Mouse (Mus musculus) layer of hippocampus, postnatal 25 days (tissue): ENCODE measurements around the gene B3glct. TPM values are rescaled to one million over a fixed set of nuclear protein-coding genes. Genes with fewer than 3 reads are reported as not detected.

Source experiments
- DNase-seq, 2 experiments: peaks; one replicate each; pipeline ENCODE4 v3.0.0; 2022; ENCODE audit warnings: mixed read lengths in 2 of 2, low spot score in 1 of 2; ENCODE audit errors: extremely low spot score in 1 of 2
- total RNA-seq, 2 experiments: library from RNA; stranded (reverse); gene quantifications; 2 replicates each; pipeline ENCODE4 v1.2.3; 2021

Gene B3glct
- total RNA-seq, result 10 to 100 TPM; 12.3 to 14.5 TPM

DNA sequence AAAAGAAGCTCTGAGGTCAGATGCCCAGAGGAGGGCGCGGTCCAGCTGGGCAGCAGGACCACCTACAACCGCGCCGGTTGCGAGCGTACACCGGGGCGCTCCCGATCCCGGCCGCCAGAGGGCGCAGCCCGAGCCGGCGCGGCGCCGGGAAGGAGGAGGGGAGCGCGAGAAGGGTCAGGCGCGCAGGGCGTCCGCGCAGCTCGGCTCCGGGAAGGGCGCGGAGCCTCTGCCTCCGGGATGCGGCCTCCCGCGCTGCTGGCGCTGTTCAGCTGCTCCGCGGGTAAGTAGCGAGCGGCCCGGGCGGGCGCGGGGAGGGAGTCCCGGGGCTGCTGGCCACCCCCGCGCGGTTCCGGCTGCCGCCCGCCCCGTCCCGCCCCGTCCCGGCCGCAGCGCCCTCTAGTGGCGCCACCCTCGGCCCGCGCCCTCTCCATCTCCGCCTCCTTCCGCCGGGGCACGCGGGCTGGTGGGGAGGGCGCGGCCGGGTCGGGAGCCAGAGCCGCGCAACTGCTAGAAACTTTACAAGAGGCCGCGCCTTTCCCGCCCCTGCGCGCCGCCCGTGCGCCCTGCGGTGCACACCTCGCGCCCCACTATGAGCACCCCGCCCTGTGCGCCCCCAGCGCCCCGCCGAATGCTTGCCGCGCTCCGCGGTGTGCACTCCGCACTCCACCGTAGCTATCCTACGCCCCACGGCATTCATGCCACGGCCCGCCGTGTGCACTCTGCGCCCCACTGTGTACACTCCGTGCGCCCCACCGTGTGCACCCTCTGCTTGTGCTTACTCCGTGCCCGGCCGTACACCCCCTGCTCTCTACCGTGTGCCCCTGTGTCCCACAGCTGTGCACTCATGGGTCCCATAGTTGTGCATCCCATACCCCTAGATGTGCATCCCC is at the start of gene B3glct:
Gene B3glct, plus strand, starts transcription at position 131 of the 890 bp plus-strand sequence.
- DNase-seq, result peak; percentile 84 to 88

DNA sequence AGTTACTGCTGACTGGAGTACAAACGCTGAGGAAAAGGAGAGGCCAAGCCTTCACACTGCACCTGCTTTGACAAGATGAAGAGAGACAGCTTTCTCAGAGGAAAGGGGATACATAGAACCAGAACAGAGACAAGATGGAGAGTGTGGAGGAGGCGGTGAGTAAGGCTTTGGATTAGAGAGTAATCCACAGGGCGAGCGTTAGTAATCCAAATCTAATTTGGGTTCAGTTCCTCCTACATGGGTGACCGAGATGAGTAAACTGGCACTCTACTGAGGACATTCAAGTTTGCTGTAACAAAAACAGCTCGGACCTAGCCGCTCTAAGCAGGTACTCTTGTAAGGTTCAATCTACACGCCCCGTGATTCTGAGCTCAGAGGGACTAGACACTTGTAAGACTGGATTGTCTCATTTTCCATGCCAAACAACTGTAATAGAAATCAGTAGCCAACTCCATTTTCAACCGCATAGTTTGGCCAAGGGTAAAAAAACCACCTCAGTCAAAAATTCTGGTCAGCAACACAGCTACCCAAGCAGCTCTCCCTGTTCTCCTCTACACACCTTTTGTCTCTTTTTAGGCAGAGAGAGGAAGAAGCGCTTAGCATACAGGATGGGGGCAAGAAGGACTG is 43.5 kb upstream of the B3glct start:
- DNase-seq, result no peak

DNA sequence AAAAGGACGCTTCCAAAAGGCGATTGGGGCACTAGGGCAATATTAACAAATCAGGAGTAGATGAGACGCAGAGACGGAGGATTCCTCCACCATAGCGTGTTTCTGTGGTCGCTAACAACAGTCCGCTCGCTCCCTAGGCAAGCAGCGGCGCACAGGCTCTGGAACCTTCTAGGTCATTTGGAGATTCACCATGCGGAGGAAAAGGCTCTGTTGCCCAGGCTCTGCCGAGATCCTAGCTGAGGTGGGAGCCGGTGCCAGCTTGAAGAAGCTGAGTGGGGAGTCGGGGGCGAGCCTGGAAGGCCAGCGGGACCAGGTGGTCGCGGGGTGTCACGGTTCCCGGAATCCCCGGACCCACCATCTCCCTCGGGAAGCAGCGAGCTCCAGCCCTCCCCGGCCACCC is 42.5 kb upstream of the B3glct start:
- no peak for DNase-seq

DNA sequence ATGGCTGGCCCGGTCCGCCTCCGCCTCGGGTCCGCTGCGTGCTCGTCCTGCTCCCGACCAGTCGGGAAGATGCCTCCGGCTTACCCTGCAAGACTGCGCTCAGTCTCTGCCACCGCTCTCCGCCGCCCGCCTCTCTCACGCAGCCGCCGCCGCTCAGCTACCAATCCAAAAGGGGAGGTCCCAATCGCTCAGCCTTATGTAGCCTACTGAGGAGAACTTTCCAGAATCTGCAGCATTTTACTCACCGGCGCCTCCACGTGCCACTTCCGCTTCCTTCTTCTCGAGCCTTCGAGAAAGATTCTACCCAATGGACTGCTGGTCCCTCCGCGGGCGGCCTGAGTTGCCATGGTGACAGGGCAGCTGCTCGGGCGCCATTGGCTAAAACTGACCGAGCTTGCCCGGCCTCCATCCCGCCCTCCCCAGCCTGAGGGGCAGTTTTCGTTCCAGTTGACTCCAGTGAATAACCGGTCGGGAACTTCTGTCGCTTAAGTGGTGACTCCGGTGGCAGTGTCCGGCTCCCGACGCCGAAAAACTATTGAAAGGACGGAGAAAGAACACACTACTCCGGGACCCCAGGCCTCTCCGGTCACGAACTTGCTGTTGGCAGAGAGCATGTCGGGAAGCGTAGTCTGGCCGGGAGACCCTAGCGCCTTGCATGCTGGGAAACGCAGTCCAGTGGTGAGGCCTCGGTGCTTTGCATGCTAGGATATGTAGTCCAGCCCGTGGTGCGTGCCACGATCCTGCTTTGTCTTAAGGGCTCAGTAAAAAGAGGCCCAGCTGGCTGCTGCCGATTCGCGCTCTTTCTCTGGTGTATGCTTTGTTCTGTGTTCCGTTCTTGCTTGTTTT is 41.7 kb upstream of the B3glct start, which contains the start of gene Hsph1:
Gene Hsph1, minus strand, starts transcription at position 302 of the 846 bp plus-strand sequence.
- DNase-seq, result peak; percentile 92 to 95

DNA sequence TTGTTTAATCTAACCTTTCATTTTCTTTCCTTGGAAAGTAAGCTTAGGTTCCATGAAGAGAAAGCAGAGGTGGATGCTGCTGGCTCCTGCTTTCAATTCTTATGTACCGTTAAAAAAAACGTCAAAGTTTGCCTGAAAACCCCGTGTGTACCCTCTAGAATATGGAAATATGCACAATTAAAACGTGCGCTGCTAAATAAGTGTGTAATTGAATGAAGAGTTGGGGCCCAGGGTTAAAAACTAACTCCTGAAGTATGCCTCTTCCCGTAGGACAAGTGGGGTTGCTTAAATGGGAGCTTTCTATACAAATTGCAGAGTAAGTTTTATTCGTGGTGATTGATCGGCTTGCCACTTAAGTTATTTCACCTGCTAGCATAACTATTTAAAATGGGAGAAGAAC is 40.7 kb upstream of the B3glct start:
- DNase-seq, result no peak

DNA sequence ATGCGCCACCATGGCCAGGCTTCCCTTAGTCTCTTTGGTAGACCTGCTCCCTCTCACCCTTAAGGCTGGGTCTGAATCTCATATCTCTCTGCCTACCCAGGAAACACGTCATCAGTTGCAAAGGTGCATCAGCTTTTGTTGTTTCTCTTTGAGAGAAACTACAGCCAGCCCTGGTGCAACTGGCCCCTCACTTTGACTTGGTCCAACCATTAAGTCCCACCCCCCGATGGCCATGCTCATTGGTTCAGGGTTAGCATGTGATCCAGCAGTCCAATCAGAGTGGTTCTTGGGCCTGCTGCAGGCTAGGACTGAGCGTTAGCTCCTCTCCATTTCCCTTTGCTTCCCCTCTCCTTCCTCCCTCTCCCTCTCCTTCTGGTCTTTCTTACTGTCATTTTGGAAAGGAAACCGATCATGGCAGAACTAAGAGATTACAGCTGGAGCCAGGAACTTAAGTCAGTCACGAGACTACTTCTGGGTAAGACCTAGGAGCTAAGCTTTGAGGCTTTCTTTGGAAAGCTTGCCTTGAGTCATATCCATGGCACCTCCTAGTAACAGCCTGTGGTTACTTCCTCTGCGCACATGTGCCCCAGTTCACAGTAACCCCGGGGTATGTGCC is 36.6 kb upstream of the B3glct start:
- no peak for DNase-seq

DNA sequence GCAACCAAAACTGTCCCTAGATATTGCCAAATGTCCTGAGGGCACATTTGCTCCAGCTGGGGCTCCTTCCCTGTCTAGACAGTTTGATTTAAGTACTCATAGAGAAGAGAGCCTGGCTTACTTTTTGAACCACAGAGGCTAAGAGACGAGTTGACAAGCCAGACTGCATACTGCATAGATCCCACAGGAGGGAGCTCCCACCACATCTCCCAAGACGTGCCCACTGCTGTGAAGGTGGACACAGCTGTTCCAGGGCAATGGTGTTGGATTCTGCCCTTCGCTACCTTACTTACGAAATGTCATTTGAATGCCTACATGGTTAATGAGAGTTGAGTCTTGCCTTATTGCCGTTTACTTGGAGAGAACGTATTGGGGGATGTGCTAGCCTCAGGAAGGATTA is 35.7 kb upstream of the B3glct start:
- DNase-seq, result no peak

DNA sequence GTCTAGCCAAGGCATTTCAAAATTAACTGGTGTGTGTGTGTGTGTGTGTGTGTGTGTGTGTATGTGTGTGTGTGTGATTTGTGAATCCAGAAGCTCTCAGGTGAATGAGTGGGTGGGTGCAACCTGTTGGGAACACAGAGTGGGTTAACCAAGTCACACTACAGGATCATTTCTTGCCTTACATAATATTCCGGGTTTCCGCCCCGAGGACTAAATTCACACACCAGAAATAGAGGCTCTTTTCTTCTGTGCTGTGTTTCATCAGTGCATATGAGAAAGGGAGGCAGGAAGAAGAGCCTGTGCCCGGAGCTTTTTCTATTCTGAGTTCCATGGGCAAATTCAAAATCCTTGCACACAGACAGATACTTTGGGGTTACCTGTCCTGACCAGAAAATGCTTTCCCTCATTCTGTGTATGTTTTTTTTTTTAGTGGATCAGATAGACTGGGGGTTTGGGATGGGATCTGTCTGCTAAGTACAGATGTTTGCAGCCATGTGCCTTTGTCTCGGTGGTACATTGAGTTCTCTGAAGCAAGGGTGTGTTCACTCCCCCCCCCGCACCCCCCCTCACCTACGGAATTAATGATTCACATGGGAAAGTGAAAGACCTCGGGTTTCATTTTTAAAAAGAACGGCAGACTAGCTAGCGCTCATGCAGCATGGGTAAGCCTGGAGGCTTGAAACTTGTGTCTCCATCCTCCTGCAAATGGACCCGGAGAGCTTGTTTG is 35.1 kb upstream of the B3glct start:
- DNase-seq, result no peak

DNA sequence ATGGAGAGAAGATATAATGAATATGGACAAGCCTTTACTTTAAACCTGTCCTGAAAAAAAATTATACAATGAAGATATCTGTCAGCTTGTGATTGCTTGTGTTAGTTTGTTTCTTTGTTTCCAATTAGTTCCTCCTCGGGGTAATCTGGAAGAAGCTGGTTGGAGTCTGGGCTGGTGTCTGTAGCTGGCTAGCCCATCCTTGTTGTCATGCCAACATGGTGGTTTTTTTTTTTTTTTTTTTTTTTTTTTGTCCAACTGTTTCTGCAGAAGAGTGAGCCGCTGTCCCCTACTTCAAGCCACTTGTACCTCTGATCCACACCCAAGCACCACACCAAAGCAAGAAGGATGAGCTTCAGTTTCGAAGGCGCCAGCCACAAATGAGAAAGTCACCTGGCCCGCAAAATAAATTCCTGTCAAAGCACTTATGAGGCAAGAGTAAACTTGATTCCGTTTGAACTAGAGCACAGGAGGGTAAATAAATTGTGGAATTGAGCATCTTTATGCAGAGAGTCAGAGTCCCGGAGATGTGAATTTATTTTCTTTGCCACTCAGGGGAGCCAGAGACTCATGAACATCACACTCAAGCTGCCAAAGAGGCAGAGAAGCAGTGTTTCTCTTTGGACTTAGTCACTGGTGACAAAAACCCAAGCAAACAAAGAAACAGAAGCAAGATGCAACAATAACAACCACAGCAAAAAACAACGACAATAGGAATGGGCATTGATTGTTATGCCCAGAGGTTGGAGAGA is 30.5 kb upstream of the B3glct start:
- no peak for DNase-seq

DNA sequence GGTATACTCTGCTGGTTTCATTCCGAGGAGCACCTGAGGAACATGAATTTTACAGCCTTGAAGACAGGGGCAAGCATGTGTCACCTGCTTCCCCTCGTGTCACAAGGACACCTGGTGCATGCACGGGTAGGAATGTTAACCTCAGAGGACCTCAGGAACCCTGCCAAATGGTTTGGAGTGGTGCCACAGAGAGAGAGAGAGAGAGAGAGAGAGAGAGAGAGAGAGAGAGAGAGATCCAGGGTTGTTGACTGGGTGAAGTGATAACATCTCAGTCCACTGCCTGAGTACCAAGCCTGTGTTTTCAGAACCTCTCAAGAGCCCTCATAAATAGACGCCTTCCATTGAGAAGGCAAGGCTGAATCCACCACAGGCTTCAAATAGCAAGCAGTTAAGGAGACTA is 29.8 kb upstream of the B3glct start:
- DNase-seq, result no peak

DNA sequence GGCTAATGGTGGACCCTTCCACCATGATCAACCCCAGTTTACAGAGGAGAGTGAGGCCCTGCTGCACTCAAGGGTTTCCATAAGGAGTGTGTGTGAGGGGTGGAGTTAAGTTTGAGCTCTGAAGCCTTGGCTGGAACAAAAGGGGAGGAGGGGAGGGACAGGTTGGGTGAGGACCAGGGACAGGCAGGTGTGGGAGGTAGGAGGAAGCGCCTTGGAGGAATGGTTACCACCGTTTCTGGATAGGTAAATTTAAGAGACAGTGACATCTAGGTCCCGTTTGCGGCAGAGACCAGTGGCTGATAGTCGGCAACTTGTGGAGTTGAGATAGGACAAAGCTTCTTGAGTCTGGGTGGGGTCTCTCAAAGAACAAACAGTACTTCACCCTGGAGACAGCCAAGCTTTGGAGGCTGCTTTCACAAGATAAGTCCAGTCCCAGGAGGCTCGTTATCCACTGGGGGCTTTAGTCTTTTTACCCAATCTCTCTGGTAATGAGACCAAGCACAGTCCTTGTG is 29.1 kb upstream of the B3glct start:
- no peak for DNase-seq

DNA sequence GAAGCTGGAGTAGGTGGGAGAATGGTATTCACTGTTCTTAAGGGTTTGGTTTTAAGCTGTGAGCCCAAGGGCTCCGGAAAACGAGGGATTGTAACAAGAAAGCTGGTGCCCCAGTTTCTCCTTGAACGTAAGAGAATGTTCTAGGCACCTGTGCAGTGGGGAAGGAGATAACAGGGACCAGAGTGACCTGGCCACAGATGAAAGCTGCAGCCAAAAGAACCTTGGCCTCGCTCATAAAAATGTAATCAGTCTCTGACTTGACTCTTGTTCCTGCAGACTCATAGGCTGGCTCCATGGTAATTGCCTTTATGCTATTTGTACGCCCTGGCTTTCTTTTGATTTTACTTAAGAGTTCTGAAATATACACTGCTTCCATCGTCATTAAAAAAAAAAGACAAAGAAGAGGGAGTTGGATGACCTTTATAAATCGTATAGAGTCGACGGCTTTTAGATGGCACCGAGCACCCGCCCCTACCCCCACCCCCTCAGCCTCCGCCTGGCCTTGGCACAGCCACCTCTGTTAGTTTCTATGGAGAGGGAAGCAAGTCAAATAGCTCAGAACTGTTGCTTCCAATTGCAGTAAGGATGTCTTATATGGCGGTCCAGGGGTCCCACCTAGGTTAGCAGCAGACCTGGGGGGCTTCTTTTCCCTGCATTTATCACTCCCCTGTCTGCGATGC is 28.4 kb upstream of the B3glct start:
- DNase-seq, result no peak

DNA sequence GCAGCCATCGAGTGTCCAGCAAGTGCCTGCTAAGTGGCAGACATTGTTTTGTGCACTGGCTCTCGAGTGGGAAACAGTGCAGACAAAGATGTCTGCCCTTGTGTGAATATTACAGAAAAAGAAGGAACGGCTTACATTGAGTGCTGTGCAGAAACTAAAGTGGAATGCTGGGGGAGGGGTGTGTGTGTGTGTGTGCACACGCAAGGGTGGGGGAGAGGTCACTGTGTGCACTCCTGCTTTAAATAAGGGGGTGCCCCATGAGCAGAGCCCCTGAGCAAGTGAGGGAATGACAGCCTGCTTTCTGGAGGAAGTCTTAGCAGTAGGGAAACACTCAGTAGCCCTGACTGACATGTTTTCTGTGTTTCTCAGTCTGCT is 27.9 kb upstream of the B3glct start:
- DNase-seq, result no peak

DNA sequence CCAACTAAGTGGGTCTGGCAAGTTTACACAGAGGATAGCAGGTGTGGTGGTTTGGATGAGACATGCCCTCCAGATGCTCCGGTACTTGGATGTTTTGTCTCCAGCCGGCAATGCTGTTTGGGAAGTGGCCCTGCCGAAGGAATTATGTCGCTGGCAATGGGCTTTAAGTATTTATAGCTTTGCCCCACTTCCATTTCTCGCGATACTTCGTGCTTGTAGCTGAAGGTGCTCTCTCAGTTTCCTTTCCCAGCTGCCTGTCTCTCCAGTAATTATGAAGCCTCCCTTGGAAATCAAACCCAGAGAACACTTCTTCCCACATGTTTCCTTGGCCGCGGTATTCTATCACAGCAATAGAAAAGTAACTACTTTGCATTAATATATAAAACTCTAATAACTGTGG is 22.4 kb upstream of the B3glct start:
- no peak for DNase-seq

DNA sequence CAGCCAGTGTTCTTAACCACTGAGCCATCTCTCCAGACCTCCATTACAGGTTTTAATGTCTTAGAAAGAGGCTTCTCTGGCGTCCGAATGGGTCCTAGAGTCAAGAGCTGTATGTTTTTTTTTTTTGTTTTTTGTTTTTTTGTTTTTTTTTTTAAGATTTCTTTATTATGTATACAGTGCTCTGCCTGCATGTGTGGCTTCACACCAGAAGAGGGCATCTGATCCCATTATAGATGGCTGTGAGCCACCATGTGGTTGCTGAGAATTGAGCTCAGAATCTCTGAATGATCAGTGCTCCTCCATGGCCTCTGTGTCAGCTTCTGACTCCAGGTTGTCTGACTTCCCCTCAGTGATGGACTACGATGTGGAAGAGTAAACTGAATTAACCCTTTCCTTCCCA is 20.0 kb upstream of the B3glct start:
- no peak for DNase-seq

DNA sequence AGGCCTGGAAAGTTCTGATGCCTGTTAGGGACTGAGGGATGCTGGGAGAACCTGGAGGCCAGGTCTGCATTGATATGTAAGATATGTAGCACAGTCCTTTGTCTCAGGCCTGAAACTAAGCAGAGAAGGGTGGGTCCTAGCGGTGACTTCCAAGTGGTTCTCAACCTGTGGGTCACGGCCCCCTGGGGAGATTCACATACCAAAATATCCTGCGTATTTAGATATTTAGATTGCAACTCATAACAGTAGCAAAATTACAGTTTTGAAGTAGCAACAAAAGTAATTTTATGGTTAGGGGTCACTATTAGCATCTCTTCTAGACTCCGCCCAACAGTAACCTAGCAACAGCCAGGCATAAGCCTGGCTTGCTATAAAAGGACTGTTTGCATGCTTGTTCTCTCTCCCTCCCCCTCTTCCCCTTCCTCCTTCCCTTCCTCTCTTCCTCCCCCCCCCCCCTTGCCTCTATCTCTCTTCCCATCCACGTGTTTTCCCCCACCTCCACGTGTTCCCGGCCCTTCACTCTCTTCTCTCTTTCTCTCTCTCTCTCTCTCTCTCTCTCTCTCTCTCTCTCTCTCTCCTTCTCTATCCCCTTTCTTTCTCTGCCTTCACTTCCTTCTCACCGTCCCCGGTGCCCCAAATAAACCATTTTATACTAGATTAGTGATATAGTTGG is 19.2 kb upstream of the B3glct start:
- no peak for DNase-seq

DNA sequence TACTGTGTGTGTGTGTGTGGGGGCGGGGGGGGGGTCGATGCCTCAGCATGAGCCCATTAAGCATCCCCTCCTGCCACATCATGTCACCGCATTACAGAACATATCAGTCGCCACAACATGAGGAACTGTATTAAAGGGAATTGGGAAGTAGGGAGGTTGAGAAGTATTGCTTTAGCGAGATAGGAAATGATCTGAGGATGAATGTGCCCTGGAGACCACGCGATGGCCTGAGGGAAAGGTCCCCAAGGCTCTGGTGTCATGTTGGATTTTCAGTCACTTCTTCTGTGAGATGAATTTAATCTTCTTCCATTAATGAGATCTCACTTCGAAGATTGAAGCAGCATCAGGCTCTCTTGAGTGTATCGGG is 18.6 kb upstream of the B3glct start:
- DNase-seq, result no peak

DNA sequence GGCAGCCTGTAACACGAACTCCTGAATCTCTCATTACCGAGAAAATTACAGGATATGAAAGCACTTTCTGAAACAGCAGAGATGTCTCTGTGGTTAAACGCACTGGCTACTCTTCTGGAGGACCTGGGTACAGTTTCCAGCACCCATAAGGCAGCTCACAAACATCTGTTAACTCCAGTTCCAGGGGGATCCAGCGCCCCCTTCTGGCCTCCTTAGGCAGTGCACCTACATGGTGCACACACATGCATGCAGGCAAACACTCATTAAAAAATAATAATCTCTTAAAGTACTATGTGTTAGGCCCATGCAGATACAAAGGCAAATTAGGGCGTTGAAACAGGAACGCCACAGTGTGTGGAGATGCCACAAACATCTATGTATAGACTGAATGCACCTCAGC is 16.6 kb upstream of the B3glct start:
- no peak for DNase-seq
